Mouse (Mus musculus): ENCODE results near the gene Dolpp1. TPM values are rescaled to one million over a fixed set of nuclear protein-coding genes. Genes with fewer than 3 reads are reported as not detected.
"Not testable (repeated sequence)": the region's sequence is repeated elsewhere in the genome, so short reads cannot be mapped to it uniquely, and the experiment has no call there.

The Dolpp1 gene
- total RNA-seq, 1 experiment from 2014 or later: 28.5 TPM

DNA sequence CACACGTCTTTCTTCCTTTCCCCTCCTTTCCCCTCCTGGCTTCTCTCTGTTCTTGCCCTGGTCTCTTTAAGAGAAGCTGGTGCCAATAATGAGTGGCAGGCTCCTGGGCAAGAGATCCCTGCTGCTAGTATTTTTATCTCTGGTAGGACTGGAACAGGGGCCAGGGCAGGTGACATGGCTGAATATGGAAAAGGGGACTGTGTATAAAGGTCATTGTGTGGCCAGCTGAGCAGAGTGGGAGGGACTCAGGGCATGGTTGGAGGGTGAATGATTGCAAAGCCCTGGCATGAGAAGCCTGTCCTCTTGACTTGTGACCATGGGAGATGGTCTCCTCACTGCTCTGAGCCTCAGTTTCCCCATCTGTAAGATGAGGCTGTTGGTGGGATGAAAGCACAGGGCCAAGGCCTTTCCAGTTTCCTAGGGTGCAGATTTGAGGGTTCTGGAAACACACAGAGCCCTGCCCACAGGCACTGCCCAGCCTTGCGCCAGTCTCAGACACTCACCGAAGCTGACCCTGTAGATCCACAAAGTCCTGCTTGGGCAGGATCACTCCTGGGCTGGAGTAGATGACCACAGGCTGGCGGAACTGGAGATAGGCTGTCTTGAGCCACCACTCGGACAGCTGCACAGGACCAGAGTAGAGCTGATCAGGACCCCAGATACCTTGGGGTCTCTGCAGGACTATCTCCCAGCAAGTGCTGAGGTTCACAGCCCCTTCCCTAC, 17.6 kb downstream of the Dolpp1 start:
- DNase-seq: no peak

DNA sequence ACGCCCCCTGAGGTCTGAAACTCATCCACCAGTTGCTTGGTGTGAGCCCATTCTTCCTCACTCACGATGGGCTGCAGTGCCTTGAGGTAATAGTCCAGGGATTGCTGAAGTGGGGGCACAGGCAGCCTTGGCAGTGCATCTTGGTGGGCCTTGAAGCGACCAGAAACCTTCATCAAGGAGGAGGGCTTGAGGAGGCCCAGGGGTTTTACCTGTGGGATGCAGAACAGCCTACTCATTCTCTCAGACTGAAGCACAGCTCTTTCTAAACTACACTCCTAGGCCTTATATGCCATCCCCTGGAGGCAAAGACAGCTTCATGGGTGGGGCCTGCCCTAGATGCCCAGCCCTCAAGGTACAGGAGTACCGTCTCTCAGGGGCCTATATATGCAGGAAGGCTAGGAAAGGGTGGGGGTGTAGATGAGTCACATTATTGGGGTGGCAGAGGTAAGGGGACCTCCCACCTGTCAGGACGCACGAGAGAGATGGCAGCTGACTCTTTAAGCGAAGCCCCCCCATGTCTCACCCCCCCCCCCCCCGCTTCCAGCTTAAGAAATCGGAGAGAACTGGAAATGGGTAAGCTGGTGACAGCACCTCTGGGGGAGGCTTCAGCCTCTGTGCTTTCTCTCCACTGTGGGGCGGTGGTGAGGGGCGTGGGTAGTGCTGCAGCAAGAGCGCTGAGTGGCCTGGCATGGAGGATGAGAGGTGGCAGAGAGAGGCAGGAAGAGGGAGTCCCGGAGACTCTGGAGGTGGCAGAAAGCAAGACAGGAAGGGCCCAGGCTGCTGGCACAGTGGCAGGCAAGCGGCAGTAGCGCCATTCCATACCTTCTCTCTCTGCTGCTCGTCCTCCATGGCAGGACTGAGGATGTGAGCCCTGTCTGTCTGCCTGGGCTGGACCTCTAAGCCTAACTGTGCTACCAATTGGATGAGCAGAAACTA, 21.3 kb downstream of the Dolpp1 start:
- DNase-seq: no peak

DNA sequence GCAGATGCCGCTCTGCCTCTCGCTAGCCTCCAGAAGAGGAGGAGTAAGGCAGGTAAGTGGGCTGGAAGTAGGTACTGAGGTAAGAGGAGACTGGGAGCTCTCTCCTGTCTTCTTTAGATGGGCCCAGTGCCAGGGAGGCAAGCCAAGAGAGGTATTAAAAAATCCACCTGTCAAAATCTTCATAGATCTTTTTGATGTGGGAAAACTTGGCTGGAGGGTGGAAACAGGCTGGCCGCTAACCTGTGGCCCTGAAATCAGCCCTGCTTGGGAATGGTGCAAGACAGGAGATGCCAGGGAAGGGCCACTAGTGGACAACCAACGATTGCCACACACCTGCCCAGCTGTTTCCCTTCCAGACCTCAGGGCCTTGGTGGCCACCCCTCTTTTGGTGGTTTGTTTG, 22.0 kb downstream of the Dolpp1 start:
- no peak for DNase-seq

DNA sequence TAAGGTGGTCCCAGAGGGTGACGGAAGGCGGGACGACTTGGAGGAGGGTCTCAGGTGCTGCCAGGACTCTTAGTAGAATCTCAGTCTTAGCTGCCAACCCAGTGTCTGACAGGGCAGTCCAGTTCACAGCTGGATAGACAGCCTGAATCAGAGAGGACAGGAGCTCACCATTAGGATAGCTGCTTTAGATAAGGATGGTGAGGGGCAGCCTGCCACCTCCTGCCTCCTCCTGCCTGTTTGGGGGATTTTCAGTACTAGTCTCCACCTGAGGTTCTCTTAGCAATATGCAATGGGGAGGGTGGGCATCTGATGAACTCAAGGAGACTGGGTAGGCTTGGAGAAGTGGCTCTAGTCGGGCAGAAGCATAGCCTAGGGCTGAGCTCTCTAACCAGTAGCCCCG, 22.6 kb downstream of the Dolpp1 start:
- no peak for DNase-seq

DNA sequence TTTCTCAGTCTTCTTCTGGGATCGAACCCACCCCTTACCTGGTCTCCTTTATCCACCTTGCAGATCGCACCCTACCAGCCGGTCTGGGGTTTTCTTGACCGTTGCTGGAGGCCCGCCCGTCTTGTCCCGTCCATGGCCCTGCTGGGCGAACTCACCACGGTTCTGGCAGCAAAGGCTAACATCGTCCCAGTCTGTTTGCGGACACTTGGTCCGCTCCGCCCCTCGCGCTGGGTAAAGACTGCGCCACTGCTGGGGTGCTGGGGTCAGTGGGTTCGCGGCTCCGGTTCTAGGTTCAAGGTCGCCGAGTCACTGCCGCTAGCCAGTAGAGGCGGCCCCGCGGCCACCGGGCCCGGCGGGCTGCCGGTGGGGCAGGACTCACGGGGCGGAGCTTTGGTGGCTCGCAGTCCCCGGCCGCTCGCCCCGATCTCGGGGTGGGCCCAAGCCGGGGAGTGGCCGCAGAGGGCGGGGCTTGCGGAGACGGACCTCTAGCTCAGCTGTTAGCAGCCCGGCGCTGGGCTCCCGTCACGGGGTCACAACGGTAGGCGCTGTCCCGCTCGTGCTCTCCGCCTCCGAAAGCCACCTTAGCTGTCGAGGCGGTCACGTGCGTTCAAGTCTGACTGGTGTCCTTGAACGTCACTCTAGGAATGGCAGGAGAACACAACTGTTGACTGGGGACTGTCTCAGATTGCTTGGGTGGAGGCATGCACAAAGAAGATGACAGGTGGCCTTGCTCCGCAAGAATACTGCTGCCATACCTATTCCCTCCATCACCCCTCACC, 23.3 kb downstream of the Dolpp1 start, which contains the start of gene Crat:
Gene Crat (minus strand): TSS at position 657 of the 779 bp plus-strand sequence.
- peak; percentile 95 for DNase-seq

DNA sequence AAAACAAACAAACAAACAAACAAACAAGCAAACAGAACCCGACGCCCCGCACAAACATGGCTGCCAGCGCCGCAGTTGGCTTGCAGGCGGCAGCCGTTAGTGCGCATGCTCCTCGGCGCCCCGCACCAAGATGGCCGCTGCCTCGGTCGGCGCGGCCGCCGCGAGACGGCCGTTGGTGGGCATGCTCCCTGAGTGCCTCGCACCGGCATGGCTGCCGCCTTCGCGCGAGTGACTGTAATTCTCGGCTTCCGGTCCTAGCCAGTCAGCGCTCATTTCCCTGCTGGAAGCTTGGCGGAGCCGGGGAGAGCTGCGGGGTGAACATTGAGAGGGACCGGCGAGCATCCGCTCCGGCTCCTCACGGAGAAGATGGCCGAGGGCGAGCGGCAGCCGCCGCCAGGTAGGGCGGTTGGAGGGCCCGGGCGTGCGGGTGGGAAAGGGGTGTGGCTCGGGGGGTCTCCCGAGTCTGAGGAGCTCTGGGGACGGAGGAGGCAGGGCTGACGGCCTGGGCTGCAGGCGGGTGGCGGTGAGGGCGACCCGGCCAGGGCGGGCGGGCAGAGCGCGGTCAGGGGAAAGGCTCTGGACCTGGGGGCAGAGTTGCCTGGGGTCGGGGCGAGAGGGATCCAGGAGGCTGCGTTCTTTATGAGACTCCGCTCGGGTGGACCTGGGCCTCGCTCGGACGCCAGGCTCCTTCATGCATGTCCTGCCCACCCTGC, 24.0 kb downstream of the Dolpp1 start, which contains the start of gene Ptpa:
Gene Ptpa (plus strand): TSS at position 104 of the 713 bp plus-strand sequence.
- DNase-seq: peak; percentile 94

DNA sequence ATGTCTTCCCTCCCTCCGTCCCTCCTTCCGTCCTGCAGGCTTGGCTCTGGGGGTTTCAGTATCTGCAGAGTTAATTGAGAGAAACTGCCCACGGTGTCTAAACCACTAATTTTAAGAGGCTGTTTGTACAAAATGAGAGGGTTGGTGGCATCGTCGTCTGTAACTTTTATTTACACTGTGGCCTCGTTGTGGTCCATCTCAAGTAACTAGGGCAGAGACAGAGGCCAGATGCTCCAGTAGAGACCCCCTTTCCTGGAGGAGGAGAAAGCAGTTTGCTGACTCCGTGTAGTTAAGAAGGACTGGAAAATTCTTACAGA, 24.6 kb downstream of the Dolpp1 start:
- DNase-seq: no peak

DNA sequence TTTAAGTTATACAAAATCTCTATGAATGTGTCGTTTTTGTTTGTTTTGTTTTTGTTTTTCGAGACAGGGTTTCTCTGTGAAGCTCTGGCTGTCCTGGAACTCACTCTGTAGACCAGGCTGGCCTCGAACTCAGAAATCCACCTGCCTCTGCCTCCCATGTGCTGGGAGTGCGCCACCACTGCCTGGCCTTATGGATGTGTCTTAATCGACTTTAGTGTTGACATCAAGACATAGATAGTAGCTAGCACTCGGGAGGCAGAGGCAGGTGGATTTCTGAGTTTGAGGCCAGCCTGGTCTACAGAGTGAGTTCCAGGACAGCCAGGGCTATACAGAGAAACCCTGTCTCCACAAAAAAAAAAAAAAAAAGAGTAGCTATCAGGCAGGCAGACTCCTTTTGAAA, 25.1 kb downstream of the Dolpp1 start:
- not testable (repeated sequence) for DNase-seq

DNA sequence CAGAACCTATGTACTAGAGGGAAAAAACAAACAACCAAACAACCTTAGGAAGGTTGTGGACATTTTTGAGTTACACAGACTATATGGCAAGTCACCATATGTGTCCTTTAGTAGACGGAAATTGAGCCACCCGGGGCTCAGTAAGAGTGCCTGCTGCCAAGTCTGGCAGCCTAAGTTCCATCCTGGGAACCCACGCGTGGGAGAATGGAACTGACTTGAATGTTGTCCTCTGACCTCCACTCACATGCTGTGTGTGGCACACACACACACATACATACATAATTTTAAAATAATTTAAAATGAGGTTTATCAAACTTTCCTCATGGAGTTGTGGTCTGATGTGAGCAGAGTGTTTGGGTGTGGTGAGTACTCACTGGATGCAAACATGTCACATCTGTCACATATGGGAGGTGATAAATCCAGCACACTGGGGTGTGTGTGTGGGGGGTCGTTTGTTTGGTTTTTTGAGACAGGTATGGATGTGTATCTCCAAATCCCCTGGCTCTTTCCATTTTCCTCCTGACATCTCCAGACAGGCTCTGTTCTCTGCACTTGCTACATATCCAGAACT, 25.6 kb downstream of the Dolpp1 start:
- DNase-seq: no peak

DNA sequence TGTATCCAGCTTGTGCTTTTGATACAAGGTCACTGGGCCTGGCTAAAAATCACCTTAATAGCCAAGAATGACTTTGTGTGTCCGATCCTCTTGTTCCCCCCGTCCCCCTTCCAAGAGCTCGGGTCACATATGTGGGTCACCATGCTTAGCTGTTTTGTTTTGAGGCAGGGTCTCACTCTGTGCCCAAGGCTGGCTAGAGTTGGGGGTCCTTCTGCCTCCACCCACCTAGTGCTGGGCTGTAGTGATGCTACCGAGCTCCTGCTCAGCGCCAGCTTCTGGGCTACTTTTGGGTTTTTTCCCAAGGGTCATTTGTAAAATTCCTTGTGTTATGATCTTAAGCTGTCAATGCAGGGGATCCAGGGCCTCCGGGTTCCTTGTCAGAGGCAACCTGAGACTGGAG, 26.2 kb downstream of the Dolpp1 start:
- no peak for DNase-seq

DNA sequence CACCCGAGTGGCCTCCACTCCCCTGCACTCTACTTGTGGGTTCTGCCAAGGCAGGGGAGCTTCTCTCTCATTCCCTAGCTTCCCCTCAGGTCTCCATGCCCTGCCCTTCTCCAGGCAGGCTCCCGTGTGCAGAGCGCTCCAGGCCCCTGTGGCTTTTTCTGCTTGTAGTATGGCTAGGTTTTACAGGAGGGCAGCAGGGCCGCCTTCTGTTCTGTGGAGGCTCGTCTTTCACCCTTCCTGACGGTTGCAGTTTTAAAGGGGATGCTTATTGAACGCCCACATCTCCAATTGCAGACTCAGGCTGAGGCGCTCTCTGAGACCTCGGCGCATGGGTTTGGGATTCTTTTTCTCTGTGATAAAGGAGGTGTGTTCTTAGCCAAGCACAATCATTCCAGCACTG, 27.1 kb downstream of the Dolpp1 start:
- DNase-seq: no peak

DNA sequence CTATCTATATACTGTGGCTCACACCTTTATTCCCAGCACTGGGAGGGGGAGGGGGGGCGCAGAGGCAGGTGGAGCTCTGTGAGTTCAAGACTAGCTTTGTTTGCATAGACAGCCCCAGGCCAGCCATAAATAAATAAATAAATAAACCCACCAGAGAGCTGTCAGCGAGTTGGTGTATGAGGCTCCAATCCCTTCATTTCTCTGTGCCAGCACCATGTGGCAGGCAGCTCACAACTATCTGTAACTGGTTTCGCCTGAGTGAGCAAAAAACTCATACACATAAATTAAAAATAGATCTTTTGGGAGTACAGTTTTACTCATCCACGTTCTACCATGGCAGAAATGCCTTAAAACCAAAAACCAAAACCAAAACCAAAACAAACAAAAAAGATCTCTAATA, 29.4 kb downstream of the Dolpp1 start:
- no peak for DNase-seq

DNA sequence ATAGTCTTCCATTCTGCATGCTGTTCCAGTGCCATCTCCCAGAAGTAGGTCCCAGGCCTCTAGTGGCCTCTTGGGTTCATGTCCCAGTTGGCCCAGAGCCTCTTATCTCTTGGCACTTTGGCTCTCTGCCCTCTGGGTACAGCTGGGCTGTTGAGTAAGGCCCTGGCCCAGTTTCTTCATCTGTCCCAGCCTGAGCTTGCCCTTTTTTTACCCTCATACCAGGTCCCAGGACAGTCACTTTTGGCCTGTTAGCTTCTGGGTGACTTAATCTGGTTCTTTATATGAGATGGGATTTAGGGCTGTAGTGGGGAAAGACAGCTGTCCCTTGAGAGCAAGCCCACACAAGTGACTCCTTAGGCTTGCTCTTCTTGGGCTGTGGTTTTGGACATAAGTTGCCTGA, 37.1 kb downstream of the Dolpp1 start:
- DNase-seq: peak; percentile 67

DNA sequence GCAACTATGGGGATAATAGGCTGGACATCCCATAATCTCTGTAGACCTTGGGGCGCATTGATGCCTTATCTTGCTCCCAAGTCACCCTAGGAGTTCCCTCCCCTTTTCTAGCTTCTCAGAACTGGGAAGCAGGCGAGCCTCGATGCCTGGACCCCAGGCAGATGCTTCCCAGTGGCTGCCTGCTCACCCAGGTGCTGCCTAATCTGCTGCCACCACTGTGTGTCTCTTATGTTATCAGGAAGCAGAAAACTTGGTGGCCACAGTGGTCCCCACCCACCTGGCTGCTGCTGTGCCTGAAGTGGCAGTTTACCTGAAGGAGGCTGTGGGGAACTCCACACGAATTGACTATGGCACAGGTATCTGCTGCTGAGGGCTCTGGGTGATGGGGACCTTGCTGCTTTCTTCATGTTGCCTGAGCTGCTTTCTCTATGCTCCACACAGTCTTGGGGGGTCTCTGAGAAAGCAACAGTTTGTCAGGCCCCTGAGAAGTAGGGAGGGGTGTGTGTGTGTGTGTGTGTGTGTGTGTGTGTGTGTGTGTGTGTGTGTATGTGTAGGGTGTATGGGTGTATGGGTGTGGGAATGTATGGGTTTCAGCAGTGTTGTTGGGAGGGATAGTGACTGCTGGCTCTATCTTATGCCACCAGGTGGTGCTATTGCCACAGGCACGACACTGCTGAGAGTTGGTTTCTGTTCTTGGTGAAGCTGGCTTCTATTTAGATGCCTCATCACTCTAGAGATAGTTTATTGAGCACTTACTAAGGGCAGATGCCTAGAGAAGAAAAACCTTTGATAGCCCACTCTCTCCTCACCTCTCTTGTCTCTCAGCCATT, 43.5 kb downstream of the Dolpp1 start:
- peak; percentile 71 for DNase-seq

DNA sequence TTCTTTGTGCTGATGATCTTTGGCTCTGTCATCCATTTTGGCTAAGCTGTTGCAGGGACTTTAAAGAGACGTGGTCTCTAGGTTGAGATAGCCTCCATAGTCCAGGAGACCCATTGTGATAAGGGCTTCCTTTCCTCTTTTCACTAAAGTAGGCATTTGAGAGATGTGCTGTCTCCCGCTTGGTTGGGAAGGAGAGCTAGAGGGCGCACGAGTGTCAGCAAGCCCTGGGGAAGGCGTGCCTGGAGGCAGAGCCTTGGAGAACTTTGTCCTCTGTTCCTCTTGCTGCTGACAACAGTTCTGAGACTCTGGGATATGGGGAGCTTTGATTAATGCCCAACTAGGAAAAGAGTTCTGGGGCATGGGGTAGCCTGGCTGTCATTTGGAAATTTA, 44.1 kb downstream of the Dolpp1 start:
- peak; percentile 43 for DNase-seq

DNA sequence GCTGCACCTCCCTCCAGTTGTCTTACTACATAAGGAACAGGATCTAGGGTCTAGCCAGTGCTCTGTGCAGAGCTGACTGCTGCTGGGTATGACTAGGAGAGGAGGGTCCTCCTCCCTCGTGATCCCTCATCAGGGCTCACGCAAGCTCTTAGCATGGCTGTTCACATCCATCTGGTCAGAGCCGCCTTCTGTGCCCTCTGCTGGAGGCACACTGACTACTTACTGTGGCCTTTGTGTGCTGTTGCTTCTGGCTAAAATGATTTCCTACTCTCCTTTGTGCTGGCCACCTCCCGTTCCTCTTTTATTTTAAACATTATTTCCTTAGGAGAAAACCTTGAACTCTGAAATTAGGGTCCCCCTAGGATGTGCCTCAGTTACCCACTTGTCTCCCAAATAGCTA, 44.8 kb downstream of the Dolpp1 start:
- no peak for DNase-seq

DNA sequence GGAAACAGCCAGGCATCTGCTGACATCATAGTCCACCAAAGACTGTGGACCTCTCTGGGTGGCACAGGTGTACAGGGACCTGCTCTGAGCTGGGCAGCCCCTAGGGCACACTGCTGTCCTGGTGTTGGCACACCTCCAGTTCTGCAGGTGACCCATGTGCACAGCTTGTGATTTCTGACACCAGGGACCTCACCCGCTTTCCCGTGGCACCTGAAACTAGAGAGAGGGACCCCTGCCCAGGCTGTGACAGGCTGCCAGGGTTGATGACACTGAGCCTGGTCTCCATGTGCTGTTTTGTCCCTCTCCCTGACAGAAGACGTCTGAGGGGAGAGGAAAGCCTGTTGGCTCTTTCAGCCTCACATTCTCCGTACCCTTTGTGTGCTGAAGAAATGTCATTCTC, 45.7 kb downstream of the Dolpp1 start:
- no peak for DNase-seq

DNA sequence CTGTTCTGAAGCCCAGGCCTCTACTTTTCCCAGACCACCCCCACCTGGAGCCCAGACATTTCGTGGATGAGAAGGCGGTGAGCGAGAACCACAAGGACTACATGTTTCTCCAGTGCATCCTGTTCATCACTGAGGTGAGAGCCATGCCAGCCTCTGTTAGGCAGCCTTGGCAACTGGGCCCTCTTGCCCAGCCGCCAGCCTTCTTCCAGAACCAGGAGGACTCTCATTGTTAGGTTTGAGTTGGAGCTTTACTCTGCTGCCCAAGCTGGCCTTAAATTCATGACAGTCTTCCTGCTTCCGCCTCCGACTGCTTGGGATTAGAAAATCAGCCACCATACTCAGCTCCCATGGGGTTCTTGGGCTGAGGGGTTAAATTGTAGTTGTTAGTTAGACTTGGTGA, 47.6 kb downstream of the Dolpp1 start:
- no peak for DNase-seq

DNA sequence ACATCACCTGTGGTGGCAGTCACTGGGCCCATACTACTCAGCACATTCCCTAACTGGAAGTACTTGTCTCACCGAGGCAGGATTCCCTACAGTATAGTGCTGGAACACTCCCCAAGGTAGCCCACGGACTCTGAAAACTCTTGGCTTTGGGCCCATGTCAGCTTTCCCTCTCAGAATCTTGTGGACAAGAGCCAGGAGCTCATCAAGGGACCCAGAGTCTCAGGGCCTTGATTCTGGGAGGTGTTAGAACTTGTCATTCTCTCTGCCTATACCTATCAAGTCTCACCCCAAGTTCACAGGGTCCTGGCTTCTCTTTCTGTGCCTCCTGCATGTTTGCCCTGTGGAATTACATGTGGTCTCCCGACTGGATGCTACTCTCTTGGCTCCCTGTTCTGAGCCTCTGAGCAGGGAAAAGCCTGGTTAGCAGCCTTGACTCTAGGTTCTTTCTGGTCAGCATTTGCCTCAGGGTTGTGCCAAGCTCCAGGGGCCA, 48.2 kb downstream of the Dolpp1 start:
- DNase-seq: no peak

DNA sequence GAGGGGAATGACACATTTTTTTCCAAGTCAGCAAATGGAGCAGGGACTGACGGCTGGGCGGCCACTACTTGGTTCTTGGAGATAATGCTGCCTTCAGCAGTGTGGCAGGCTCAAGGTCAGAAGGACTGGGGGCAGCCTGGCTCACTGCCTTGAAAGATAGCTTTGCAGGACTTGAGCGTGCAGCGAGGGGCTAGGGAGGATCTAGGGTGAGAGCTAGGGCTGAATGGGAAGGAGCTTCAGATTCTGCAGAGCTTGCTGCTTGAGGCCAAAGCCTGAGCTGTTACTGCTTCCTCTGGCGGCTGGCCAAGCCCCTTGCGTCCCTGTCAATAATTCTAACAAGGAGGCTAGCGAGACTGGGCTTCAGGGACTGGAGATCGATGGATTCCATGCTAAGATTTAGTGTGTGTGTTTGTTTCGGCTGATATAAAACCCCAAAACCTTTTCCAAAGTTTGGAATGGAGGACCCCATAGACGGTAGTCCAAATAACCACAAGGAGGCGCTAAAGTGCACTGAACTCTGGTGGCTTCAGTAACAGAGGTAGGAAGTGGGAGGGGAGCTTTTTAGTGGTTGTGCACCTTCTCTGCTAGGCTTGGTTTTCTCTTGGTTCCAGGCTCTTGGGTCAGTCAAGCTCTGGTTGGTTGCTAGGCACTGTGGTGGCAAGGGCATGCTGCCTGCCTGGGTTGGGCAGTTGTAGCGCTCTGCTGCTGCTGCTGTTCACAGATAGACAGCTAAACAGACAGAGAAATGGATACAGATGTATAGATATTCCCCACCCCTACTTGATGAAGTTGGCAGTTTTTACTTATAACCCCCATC, 48.9 kb downstream of the Dolpp1 start:
- DNase-seq: peak; percentile 73
